Mouse (Mus musculus) kidney, postnatal 14 days (tissue): ENCODE measurements around the gene Uspl1.

Source experiments
- DNase-seq: peaks from one replicate; pipeline ENCODE4 v3.0.0; 2022; ENCODE audit warnings: mixed read lengths

Gene Uspl1

DNA sequence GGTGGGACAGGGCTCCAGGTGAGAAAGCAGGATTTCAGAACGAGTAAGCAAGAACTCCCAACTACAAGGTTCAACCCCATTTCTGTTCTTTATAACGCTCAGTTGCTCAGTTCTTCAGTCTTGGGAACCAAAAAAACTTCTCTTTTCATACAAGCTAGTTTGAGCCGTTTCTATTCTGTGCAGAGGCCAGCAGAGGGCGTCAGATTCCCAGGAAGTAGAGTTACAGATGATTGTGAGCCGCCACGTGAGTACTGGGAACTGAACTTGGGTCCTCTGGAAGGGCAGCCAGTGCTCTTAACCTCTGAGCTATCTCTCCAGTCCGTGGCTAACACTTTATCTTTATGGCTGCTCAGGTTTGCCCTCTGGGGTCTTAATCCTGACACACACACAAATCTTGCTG, 77.3 kb downstream of the Uspl1 start:
- DNase-seq, result no peak

DNA sequence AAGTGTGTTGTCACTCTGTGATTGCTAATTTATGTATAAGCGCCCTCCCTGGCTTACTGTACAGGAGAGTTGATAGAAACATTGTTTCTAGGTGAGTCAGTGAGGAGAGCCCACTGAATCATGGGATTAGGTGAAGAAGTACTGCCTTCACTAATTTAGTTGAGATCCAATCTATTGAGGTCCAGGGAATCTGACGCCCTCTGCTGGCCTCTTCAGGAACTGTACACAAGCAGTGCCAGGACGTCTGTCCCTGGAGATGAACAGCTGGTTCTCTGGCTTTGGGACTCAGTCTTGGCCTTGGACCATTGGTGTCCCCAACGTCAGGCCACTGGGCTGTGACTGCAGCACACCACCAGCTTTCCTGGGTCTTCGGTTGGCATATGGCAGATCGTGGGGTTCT, 77.7 kb downstream of the Uspl1 start:
- no peak for DNase-seq

DNA sequence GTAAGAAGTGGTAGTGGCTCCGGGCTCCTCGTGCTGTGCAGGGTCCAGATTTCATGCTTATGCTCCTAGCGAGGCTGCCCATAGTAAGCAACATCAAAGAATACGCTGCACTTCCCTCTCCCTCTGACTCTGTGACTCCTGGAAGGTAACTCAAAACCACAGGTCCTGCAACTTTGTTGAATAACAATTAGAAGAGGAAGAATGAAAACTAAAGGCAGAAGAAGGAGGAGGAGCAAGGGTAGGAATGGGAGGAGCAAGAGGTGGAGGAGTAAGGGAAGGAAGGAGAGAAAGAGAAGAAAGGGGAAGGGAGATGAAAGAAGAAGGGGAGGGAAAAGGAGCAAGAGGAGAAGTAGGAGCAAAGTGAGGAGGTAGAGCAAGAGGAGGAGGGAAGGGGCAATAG, 80.3 kb downstream of the Uspl1 start, which contains the start of gene Alox5ap:
TSS of gene Alox5ap (plus strand) at position 363 of the 400 bp plus-strand sequence.
- no peak for DNase-seq

DNA sequence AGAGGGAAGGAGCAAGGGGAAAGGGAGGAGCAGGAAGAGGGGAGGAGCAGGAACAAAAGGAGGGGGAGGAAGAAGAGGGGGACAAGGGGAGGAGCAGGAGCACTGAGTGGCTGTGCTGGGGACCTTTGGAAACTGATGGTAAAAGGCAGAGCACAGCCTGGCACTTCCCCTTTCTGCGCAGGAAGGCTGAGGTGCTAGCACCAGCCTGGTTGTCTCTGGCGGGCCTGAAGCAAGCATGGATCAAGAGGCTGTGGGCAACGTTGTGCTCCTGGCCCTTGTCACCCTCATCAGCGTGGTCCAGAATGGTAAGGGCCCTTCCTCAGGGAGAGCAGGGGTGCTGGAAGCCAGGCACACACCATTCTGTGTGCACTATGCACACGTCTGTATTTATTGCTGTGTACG, 80.7 kb downstream of the Uspl1 start:
- no peak for DNase-seq
